Mouse (Mus musculus): Measurements from ENCODE around the gene Otp.

- TF ChIP-seq CTCF (IDR thresholded peaks at IDR 0.05; ENCODE audit: low read depth) (no peak), EP300 (IDR thresholded peaks at IDR 0.05; ENCODE audit: low read depth) (no peak)
Measured at GRCm38 (mm10) chr13:94827847-94828246, 47.6 kb upstream of the Otp start.
